Mouse (Mus musculus) 3134 (cell line): ENCODE data around the gene Kcnk16.

Experiments used
- DNase-seq: peaks from one replicate; pipeline ENCODE4 v3.0.0-alpha.2; 2011; ENCODE audit warnings: low spot score; ENCODE audit not compliant: insufficient read length; ENCODE audit errors: extremely low read depth

Kcnk16 gene

DNA sequence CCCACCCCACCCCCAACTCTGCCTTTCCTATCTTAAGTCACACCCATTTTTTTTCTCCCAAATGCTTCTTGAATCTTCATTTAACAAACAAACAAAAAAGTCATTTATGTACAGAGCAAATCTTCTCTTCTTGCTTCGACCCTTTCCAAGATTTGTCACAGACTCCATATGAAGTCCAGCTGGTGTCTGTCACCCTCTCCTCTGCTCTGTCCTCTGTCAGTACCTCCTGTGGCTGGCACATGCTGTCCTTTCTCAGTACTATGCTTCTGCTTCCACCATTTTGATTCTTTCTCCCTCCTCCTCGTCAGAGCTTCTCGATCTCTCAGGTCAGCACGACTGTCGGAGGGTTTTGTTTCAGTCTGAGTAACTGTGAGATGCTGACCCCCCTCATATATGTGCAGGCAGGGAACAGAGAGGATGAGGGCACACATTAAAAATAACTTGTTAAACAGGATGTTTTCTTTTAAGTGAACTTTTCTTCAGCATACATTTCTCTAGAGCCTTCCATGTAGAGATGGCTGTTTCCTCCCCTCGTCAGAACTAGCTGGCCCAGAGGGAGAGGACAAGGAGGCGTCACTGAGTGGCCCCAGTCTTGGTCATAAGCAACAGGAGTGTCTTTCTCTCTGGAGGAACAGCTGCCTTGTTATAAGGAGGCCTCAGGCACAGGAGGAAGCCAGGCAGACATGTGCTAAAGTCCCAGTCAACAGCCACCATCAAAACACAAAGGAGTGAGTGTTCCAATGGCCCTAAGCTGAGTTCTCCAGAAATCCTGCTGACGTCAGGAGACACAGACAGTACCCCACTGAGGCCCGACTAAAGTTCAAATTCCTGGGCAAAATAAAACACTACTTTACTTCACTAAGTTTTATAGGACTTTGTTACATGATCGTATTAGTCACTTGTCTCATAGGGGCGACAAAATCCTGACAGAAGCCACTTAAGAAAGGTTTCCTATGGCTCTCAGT, 35.7 kb downstream of the Kcnk16 start:
- no peak for DNase-seq

DNA sequence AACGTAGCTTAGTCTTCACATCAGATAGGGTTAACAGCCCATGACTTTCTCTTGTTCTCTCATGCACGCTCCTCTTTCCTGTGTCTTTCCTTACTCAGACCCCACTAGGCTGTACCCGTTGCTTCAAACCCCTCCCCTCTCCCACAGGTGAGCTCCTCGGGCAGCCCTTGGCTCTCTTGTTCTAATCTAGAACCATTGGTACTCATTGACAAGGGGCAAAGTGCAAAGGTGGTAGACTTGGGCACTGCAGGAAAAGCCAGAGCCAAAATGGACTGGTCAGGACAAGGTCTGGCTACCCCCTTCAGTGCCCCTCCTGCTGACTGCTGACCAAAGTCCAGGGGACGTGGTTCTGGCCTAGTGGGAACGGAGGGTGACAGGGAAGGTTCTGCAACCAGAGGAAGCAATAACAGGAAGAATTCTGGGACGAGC, 38.9 kb downstream of the Kcnk16 start:
- no peak for DNase-seq

DNA sequence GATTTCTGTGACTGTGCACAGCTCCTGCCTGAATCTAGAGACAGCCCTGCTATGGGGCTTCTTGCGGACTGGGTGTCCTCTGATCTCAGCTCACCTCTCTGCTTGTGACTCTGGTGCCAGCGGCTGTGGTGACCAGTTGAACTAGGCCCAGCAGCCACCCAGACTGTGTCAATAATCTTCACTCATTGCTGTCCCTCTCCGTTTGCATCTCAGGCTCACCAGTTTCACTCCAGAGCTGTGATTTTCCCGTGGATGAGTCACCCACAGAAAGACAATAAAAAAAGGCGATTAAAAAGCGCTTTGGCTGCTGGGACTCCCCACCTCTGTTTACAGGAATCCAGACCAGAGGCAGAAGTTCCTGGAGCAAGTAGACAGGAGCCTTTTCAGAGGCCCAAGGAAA, 39.6 kb downstream of the Kcnk16 start:
- peak; percentile 25 for DNase-seq

DNA sequence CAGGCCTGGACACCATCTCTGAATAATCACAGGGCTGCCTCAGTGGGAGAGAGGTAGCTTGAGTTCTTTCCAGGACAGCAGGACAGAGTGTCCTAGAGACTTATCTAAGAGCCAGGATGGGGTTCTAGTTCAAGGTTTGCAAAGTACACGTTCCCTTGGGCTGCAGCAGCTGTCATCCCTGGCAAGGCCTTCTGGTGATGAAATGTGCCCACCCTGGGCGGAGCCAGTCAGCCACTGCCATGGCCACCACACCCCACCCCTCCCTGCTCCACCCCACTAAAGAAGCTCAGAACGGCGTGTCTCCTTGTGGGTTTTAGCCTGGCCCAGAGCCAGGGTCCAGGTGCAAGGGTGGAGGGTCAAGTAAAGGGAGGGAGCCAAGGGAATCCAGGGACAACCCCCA, 40.7 kb downstream of the Kcnk16 start:
- DNase-seq = peak; percentile 46

DNA sequence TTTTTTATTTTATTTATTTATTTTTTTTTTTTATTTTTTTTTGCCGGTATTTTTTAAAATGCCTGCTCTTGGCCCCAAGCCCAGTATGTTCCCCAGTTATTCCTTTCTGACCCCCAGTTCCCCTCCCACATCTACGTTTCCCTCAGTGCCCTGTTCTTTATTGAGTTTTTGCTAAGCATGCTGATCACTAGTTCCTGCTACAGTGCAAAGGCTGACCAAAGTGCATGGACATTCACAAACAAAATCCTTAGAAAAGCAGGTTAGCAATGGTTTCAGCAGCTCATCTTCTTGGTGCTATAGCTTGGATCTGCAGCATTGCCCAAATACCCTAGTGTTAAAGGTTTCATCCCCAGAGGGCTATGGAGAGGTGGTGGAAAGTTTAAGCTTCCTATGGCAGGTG, 42.0 kb downstream of the Kcnk16 start:
- no peak for DNase-seq

DNA sequence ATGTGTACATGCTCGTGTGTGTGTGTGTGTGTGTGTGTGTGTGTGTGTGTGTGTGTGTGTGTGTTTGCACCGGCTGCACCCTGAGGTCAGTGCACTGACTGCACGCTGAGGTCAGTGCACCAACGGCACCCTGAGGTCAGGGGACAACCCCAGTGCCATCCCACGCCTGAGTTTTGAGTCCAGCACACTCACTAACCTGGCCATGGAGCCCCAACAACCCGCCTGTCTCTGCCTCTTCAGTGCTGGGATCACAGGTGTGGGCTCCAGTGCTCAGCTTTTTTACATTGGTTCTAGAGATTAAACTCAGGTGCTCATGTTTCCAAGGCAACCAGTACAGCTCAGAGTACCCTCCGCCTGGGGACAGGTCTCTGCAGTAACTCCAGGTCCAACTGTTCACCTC, 42.5 kb downstream of the Kcnk16 start:
- no peak for DNase-seq

DNA sequence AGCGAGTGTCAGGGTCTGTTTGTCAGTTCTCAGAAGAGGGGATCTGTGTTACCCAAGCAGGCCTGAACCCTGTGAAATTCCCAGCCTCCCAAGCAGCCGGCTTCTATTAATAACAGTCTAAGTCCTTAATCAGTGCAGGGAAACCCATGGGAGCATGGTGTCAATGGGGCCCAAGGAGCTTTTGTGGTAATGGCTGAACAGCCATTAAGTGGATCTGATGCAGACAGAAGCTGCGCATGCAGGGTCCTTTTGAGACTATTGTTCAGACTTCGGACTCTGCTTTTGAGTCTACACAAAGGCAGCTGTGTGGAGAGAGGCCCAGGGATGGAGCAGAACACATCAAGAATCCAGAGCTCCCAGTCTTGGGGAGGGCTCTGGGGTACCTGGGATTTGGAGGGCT, 43.5 kb downstream of the Kcnk16 start:
- no peak for DNase-seq

DNA sequence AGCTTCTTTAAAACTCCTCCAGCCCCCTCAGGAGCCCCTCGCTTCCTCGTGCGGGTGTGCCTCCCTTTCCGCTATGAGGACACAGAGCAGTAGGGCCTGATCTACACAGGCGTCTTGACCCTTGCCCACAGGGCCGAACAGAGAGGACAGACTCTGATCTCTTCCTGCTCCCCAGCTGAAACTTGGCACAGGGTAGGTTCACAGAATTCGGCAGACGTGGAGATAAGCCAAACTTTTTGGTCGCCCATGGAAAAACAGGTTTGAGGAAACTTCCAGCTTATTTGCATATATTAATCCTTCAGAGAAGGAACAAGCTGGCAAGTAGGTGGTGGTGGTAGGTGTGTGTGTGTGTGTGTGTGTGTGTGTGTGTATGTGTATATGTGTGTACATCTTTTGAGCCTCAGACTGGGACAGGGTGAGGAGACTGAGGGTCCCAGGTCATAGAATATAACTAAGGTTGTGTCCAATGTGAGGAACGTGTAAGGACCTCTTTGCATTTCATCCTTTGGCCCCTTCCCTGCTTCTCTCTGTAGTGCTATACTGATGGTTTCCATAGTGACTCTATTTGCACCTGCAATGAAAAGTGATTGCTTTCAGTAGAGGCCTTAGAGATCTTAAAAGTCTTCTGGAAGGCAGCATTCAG, 44.3 kb downstream of the Kcnk16 start:
- DNase-seq = no peak

DNA sequence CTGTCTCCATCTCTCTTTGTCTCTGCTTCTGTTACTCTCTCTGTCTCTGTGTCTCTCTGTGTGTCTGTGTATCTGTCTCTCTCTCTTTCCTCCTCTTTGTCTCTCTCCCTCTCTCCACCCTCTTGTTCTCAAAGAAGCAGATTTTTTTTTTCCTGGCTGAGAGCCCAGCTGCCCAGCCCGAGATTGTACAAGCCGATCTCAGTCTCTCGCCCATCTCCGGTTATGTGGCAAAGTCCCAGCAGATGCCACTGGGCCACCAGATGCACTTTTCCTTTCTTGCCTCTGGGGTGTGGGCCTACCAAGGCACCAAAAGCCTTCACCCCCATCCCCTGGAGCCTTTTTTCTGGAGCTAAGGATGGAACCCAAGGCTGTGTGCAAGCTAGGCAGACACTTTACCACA, 44.8 kb downstream of the Kcnk16 start:
- DNase-seq = peak; percentile 45

DNA sequence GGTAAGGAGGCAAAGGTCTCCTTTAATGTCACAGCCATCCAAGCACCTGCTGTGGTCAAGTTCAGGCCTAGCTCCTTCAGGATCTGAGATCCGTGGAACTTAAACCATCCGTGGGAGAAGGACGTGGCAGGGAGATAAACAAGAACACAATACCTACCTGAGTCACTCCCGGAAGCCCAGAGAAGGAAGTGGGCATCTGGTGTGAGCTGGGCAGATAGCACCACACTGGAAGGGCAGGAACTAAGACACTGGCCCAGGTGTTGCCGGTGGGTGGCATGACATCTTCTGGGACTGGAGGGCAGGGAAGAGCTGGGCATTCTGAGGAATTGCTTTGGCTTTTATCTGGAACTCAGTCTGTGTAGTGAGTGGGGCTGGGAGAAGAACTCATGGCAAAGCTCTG, 45.7 kb downstream of the Kcnk16 start:
- no peak for DNase-seq

DNA sequence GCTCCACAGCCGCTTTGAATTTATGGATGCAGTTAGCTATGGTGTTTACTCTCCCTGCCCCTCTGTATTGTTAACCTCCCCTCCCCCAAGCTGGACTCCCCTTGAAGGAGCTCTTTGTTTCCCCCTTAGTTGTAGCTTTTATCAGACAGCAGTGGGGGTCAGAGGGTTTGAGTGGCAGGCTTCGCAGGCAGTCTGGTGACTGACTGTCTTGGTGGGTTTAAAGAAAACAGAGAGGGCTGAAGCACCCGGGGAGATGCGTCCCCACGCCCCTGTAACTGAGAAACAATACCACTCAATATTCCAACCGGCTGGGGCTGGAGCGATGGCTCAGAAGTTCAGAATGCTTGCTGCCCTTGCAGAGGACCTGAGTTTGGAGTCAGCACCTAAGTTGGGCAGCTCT, 47.9 kb downstream of the Kcnk16 start:
- no peak for DNase-seq

DNA sequence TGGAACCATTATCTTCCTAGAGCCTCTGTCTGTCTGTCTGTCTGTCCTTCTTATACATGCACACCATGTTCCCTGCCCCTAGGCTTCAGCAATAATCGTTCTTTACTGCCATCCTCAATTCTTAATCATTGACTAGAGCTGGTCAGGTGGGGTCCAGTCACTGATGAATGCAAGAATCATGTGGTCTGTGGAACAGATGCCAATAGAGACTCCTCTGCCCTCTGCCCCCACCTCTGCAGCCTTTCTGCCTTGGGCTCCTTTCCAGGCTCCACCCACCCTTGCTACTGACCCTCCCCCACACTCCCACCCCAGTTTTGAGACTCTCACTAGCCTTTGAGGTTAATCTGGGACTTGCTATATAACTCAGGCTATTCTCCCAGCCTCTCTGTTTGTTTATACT, 49.1 kb downstream of the Kcnk16 start:
- no peak for DNase-seq

DNA sequence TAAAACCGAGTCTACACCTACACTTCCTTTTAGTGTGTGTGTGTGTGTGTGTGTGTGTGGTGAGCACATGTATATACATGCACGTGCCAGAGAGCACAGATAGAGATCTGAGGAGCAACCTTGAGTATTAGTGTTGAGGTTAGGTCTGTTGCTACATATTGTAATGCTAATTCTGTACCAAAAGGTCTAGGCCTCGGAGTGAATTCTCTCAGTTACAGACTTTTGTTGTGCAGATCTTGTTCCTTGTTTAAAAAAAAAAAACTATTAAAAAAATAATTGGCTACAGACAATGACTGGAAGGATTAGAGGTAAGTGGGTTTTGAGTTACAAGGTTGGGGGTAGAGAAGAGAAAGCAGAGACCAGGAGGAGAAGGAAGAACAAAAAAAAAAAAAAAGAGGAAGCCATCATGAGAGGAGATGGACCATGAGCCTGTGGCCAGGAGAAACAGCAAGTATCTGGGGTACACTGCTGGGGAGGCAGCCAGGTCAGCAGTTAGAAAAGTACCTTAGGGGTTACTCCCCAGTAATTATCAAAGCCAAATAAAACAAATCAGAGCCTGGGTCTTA, 51.6 kb downstream of the Kcnk16 start:
- no peak for DNase-seq

DNA sequence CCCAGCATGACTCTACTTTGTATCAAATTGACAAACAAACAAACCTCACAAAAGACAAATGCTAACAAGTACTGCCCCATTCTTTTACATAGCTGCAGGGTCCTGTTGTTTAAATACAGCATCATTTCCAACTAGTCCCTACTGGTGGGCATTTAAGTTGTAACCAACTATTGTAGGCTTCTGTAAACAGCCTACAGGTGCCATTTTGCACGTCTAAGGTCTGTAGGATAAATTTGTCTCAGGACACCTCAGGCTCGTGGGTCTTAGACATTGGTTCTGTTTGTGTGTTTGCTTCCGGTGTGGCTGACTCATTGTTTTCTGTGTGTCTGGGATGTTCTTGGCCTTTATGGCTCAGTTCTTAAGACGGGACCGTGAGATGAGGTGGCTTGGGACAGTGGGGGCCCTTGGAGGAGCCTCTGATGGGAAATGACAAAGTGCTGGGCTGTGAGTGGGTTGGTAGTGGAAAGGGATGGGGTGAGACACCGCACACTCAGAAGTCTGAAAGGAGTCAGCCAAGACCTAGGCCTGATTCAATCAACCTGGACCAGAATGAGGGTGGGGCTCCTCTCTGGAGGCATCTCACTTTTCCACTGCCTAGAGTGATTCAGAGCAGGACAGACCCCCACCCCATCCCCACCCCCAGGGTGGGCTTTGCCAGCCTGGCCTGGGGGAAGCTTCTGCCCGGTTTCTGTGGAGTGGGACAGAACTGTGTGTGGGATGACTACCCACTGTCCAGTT, 52.3 kb downstream of the Kcnk16 start:
- no peak for DNase-seq

DNA sequence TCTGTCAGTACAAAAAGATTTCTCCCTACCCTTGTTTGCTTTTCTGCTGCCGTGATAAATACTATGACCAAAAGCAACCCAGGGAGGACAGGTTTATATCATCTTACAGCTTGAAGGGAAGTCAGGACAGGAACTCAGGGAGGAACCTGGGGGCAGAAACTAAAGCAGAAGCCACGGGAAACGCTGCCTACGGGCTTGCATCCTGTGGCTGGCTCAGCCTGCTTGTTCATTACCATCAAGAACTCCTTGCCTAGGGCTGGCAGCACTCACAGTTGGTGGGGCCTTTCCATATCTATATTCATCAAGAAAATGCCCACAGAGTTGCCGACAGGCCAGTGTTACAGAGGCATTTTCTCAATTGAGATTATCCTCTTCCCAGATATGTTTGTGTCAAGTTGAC, 53.2 kb downstream of the Kcnk16 start:
- no peak for DNase-seq

DNA sequence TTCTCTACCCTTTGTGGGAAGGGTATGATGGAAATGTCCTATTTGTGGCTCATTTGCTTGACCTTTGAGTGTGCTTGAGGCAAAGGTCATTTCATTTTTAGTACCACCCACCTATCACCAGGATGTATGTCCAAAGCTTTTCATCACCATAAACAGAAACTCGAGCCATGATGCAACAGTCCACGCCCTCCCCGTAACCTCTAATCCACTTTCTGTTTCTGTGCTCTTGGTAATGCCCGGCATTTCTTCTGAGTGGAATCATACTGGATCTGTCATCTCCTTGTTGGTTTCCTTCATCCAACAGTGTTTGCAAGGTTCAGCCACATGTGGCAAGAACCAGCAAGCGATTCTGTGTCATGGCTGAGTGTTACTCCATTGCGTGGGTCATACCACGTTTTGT, 54.9 kb downstream of the Kcnk16 start:
- peak; percentile 21 for DNase-seq

DNA sequence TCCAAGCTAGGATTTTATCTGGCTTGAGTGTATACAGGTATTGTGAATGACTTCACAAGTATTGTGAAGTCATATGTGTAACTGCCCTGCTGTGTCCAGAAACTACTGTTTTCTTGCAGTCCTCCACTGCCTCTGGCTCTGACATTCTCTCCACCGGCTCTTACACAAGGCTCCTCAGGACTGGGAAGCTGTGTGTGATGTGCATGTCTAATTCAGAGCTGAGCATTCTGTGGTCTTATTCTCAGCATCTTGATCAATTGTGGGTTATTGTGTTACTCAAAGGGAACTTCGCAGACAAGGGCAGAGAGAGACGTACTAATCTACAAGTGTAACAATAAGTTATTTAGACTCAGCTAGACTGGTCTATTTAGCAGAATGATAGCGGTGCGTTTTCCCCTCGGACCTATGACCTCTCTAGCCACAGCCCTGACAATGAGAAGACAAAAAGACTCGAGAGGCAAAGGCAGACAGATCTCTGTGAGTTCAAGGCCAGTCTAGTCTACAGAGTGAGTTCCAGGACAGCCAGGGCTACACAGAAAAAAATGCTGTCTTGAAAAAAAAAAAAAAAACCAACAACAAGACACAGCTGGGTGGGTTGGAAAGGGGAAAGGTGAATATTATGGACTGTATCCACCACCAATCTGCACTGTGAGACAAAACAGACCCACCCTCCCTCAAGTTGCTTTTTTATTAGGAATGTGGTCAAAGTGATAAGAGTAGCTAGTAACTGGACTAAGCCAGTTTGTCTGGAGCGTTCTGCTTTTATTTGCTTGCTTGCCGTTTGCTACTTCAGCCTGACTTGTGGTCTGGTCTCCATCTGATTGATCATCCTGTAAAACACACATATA, 57.0 kb downstream of the Kcnk16 start:
- DNase-seq = no peak
